Mouse (Mus musculus) heart, adult 2 months (tissue): Measurements from ENCODE around the gene Polr2c.

Experiments used
- CTCF ChIP-seq: fragments of 200-600 bp; IDR thresholded peaks from 2 replicates; pipeline ENCODE4 v1.8.1; 2022; ENCODE audit warnings: antibody characterized with exemption, mild to moderate bottlenecking, moderate library complexity
- EP300 ChIP-seq: fragments of 200-500 bp; IDR thresholded peaks from 2 replicates; pipeline ENCODE4 v1.6.1; 2011; ENCODE audit warnings: low read depth, low read length, control low read depth; ENCODE audit not compliant: insufficient read depth
- POLR2A ChIP-seq: fragments of 200-500 bp; IDR thresholded peaks from 2 replicates; pipeline ENCODE4 v1.6.1; 2011; ENCODE audit warnings: mild to moderate bottlenecking, low read depth, low read length, control low read depth; ENCODE audit not compliant: insufficient read depth

- TF ChIP-seq CTCF (no peak), POLR2A (no peak), EP300 (no peak)
These were observed 18.6 kb downstream of the Polr2c start for GRCm38 (mm10) chr8:94875871-94876150.
